Mouse (Mus musculus): ENCODE results near the gene Ccn5. TPM values are rescaled to one million over a fixed set of nuclear protein-coding genes. Genes with fewer than 3 reads are reported as not detected.

Gene Ccn5
- polyA plus RNA-seq, 1 experiment from 2014 or later, result 0.05 TPM

Other genes with a start within 250 kb of the Ccn5 start
- 9.2 and 10.6 TPM in 2 replicates for gene Ttpal, start 218.5 kb upstream of the Ccn5 start, polyA plus RNA-seq (2015; fragmentation: Nextera tagmentation; extraction: Ambion mirVana)
- gene Serinc3, start 175.7 kb upstream of the Ccn5 start, polyA plus RNA-seq (2015; fragmentation: Nextera tagmentation; extraction: Ambion mirVana), result 138 and 149 TPM in 2 replicates
- 83.1 and 86.6 TPM in 2 replicates for gene Pkig, start 162.5 kb upstream of the Ccn5 start, polyA plus RNA-seq (2015; fragmentation: Nextera tagmentation; extraction: Ambion mirVana)
- gene Ada, start 70.6 kb upstream of the Ccn5 start, polyA plus RNA-seq (2015; fragmentation: Nextera tagmentation; extraction: Ambion mirVana), result 3.4 and 3.5 TPM in 2 replicates
- gene Kcnk15, start 32.8 kb downstream of the Ccn5 start, polyA plus RNA-seq (2015; fragmentation: Nextera tagmentation; extraction: Ambion mirVana), result not detected in 2 replicates
- gene Rims4, start 97.8 kb downstream of the Ccn5 start, polyA plus RNA-seq (2015; fragmentation: Nextera tagmentation; extraction: Ambion mirVana), result 0.18 and 0.26 TPM in 2 replicates
- 82.9 and 84.8 TPM in 2 replicates for gene Ywhab, start 174.1 kb downstream of the Ccn5 start, polyA plus RNA-seq (2015; fragmentation: Nextera tagmentation; extraction: Ambion mirVana)
- 0.20 and 0.34 TPM in 2 replicates for gene Pabpc1l, start 204.6 kb downstream of the Ccn5 start, polyA plus RNA-seq (2015; fragmentation: Nextera tagmentation; extraction: Ambion mirVana)
- gene Stk4, start 249.5 kb downstream of the Ccn5 start, polyA plus RNA-seq (2015; fragmentation: Nextera tagmentation; extraction: Ambion mirVana), result 12.8 and 14.0 TPM in 2 replicates